Mouse (Mus musculus): Measurements from ENCODE around the gene Syt16. TPM values are rescaled to one million over a fixed set of nuclear protein-coding genes. Genes with fewer than 3 reads are reported as not detected.
A peak's percentile ranks its signal among the peaks of the same experiment; 100 is the strongest.

The Syt16 gene
- polyA plus RNA-seq (2016; fragmentation: Nextera tagmentation; extraction: Ambion mirVana): 7.7 and 9.6 TPM in 2 replicates

- H3K27ac ChIP-seq: no peak within 1 kb of the TSS
- peaks cover 29% of the 10 kb centered on the region for H3K27me3 ChIP-seq
- ATAC-seq (ENCODE audit: insufficient number of reproducible peaks, insufficient read depth, low FRiP score, low TSS enrichment): 0 out of 2 replicates have a peak, but pooled peaks have one; percentile 22
- H3K4me3 ChIP-seq: peak within 1 kb of the TSS; percentile 58
- H3K9ac ChIP-seq: peak within 1 kb of the TSS; percentile 63
- WGBS: 2% methylated on average over 63 of the region's 67 CpGs
- H3K4me2 ChIP-seq (replicated peaks): peak within 1 kb of the TSS; percentile 90
- H3K9me3 ChIP-seq: no peaks in the 10 kb centered on the region
- H3K36me3 ChIP-seq: no peaks in the 10 kb centered on the region
- peaks cover 5% of the 10 kb centered on the region; the same call in 1 of the 2 replicates for H3K4me1 ChIP-seq
Observed at GRCm38 (mm10) chr12:73997297-73998127, at the start of gene Syt16. Syt16 (plus strand) TSS chr12:73997661.

- H3K27me3 ChIP-seq: peaks cover 10% of the 10 kb centered on the region; the same call in 1 of the 2 replicates
- H3K4me2 ChIP-seq (replicated peaks): no peak overlapping the region
- H3K4me1 ChIP-seq: peaks cover 4% of the 10 kb centered on the region; the same call in 1 of the 2 replicates
- no peak overlapping the region for H3K27ac ChIP-seq
- 84% methylated on average over 4 of the region's 4 CpGs for WGBS
- H3K36me3 ChIP-seq: peaks cover 23% of the 10 kb centered on the region
- no peak overlapping the region for H3K4me3 ChIP-seq
- H3K9ac ChIP-seq: no peak overlapping the region
- ATAC-seq (ENCODE audit: insufficient number of reproducible peaks, insufficient read depth, low FRiP score, low TSS enrichment): no peak
- H3K9me3 ChIP-seq: no peaks in the 10 kb centered on the region
Observed at GRCm38 (mm10) chr12:73948415-73948814, 49.0 kb upstream of the Syt16 start.

GRCm38 (mm10) chr12:73949318-73950058 is 48.0 kb upstream of the Syt16 start:
- H3K4me1 ChIP-seq: peaks cover 6% of the 10 kb centered on the region; the same call in 1 of the 2 replicates
- 7% methylated on average over 46 of the region's 46 CpGs for WGBS
- peak overlapping the region; percentile 31 for H3K4me3 ChIP-seq
- H3K27ac ChIP-seq: no peak overlapping the region
- no peaks in the 10 kb centered on the region for H3K9me3 ChIP-seq
- H3K9ac ChIP-seq: peak overlapping the region; percentile 47
- peaks cover 15% of the 10 kb centered on the region for H3K36me3 ChIP-seq
- peak overlapping the region; percentile 61 for H3K4me2 ChIP-seq (replicated peaks)
- ATAC-seq (ENCODE audit: insufficient number of reproducible peaks, insufficient read depth, low FRiP score, low TSS enrichment): peak; percentile 77; the same call in 1 of the 2 replicates
- peaks cover 10% of the 10 kb centered on the region; the same call in 1 of the 2 replicates for H3K27me3 ChIP-seq

- 3% methylated on average over 15 of the region's 15 CpGs for WGBS
- H3K27ac ChIP-seq: no peak overlapping the region
- peak overlapping the region; percentile 25 for H3K4me3 ChIP-seq
- H3K4me2 ChIP-seq (replicated peaks): peak overlapping the region; percentile 53
- peaks cover 10% of the 10 kb centered on the region; the same call in 1 of the 2 replicates for H3K27me3 ChIP-seq
- peaks cover 6% of the 10 kb centered on the region; the same call in 1 of the 2 replicates for H3K4me1 ChIP-seq
- 0 out of 2 replicates have a peak, but pooled peaks cover 6% of the 10 kb centered on the region for H3K36me3 ChIP-seq
- H3K9ac ChIP-seq: peak overlapping the region; percentile 4; the same call in 1 of the 2 replicates
- no peak for ATAC-seq (ENCODE audit: insufficient number of reproducible peaks, insufficient read depth, low FRiP score, low TSS enrichment)
- H3K9me3 ChIP-seq: no peaks in the 10 kb centered on the region
Observed at GRCm38 (mm10) chr12:73952879-73953278, 44.6 kb upstream of the Syt16 start.

- 43% methylated on average over 14 of the region's 14 CpGs for whole genome bisulfite sequencing
- H3K9me3 ChIP-seq: no peaks in the 10 kb centered on the region
- H3K4me2 ChIP-seq (replicated peaks): peak overlapping the region; percentile 53
- ATAC-seq (ENCODE audit: insufficient number of reproducible peaks, insufficient read depth, low FRiP score, low TSS enrichment): no peak
- peaks cover 6% of the 10 kb centered on the region; the same call in 1 of the 2 replicates for H3K4me1 ChIP-seq
- 0 out of 2 replicates have a peak, but pooled peaks cover 1% of the 10 kb centered on the region for H3K36me3 ChIP-seq
- peak overlapping the region; percentile 25 for H3K4me3 ChIP-seq
- 0 out of 2 replicates have a peak overlapping the region, but pooled peaks have one; percentile 4 for H3K9ac ChIP-seq
- H3K27me3 ChIP-seq: peaks cover 5% of the 10 kb centered on the region; the same call in 1 of the 2 replicates
- no peak overlapping the region for H3K27ac ChIP-seq
Observed at GRCm38 (mm10) chr12:73953420-73954186, 43.9 kb upstream of the Syt16 start.

GRCm38 (mm10) chr12:73954785-73955184 is 42.7 kb upstream of the Syt16 start:
- H3K4me1 ChIP-seq: peaks cover 4% of the 10 kb centered on the region; the same call in 1 of the 2 replicates
- H3K9me3 ChIP-seq: no peaks in the 10 kb centered on the region
- no peaks in the 10 kb centered on the region for H3K36me3 ChIP-seq
- no peaks in the 10 kb centered on the region; the same call in 1 of the 2 replicates for H3K27me3 ChIP-seq
- no peak overlapping the region for H3K27ac ChIP-seq
- no peak overlapping the region for H3K4me3 ChIP-seq
- no peak overlapping the region for H3K4me2 ChIP-seq (replicated peaks)
- no peak for ATAC-seq (ENCODE audit: insufficient number of reproducible peaks, insufficient read depth, low FRiP score, low TSS enrichment)
- 70% methylated on average over 5 of the region's 5 CpGs for WGBS
- no peak overlapping the region for H3K9ac ChIP-seq

GRCm38 (mm10) chr12:73957676-73958075 is 39.8 kb upstream of the Syt16 start:
- H3K4me2 ChIP-seq (replicated peaks): no peak overlapping the region
- no peaks in the 10 kb centered on the region for H3K36me3 ChIP-seq
- WGBS: 92% methylated on average over 3 of the region's 3 CpGs
- H3K27me3 ChIP-seq: no peaks in the 10 kb centered on the region
- no peak overlapping the region for H3K9ac ChIP-seq
- ATAC-seq (ENCODE audit: insufficient number of reproducible peaks, insufficient read depth, low FRiP score, low TSS enrichment): no peak
- H3K4me3 ChIP-seq: no peak overlapping the region
- H3K9me3 ChIP-seq: no peaks in the 10 kb centered on the region
- H3K27ac ChIP-seq: no peak overlapping the region
- H3K4me1 ChIP-seq: peaks cover 3% of the 10 kb centered on the region; the same call in 1 of the 2 replicates

GRCm38 (mm10) chr12:73958830-73959229 is 38.6 kb upstream of the Syt16 start:
- Histone ChIP-seq H3K4me3 (no peak overlapping the region), H3K9me3 (no peaks in the 10 kb centered on the region), H3K4me1 (no peaks in the 10 kb centered on the region), H3K27ac (no peak overlapping the region), H3K27me3 (no peaks in the 10 kb centered on the region), H3K9ac (no peak overlapping the region), H3K36me3 (no peaks in the 10 kb centered on the region), H3K4me2 (replicated peaks) (no peak overlapping the region)
- no peak for ATAC-seq (ENCODE audit: insufficient number of reproducible peaks, insufficient read depth, low FRiP score, low TSS enrichment)
- 80% methylated on average over 2 of the region's 2 CpGs for WGBS

GRCm38 (mm10) chr12:73964291-73965281 is 32.9 kb upstream of the Syt16 start, which contains the start of gene Snapc1:
Snapc1 (plus strand) TSS chr12:73964481.
- Histone ChIP-seq H3K9me3 (no peaks in the 10 kb centered on the region), H3K27ac (peak within 1 kb of the TSS; percentile 77), H3K4me3 (peak within 1 kb of the TSS; percentile 88), H3K4me1 (peaks cover 6% of the 10 kb centered on the region; the same call in 1 of the 2 replicates), H3K9ac (peak within 1 kb of the TSS; percentile 91), H3K36me3 (peaks cover 19% of the 10 kb centered on the region), H3K4me2 (replicated peaks) (peak within 1 kb of the TSS; percentile 72), H3K27me3 (no peaks in the 10 kb centered on the region)
- WGBS: 2% methylated on average over 60 of the region's 60 CpGs
- peak; percentile 99 for ATAC-seq (ENCODE audit: insufficient number of reproducible peaks, insufficient read depth, low FRiP score, low TSS enrichment)

- ATAC-seq (ENCODE audit: insufficient number of reproducible peaks, insufficient read depth, low FRiP score, low TSS enrichment): no peak
- Histone ChIP-seq H3K27ac (no peak overlapping the region), H3K9ac (no peak overlapping the region), H3K9me3 (peaks cover 5% of the 10 kb centered on the region; the same call in 1 of the 2 replicates), H3K4me2 (replicated peaks) (no peak overlapping the region), H3K4me1 (peaks cover 6% of the 10 kb centered on the region; the same call in 1 of the 2 replicates), H3K27me3 (no peaks in the 10 kb centered on the region), H3K4me3 (no peak overlapping the region), H3K36me3 (peaks cover 57% of the 10 kb centered on the region)
- WGBS: 96% methylated on average over 8 of the region's 8 CpGs
Observed at GRCm38 (mm10) chr12:73969142-73969541, 28.3 kb upstream of the Syt16 start.

Measured in embryonic facial prominence, embryonic 12.5 days (tissue).